Mouse (Mus musculus) intestine, postnatal 0 days (tissue): ENCODE data around the gene Kif3c. TPM values are rescaled to one million over a fixed set of nuclear protein-coding genes. Genes with fewer than 3 reads are reported as not detected.
"Not testable (repeated sequence)": the region's sequence is repeated elsewhere in the genome, so short reads cannot be mapped to it uniquely, and the experiment has no call there.

Experiments
- ATAC-seq: fragments of 200-750 bp; cut with Nextera tagmentation; 2 replicates; pipeline ENCODE4 v1.8.0; 2017; ENCODE audit warnings: mild to moderate bottlenecking, moderate TSS enrichment, moderate library complexity
- H3K27ac ChIP-seq: fragments of 300-500 bp; sonication (generic); 2 replicates; pipeline ENCODE4 v1.5.1; 2014; ENCODE audit warnings: mild to moderate bottlenecking, low read depth, low read length, moderate library complexity
- H3K27me3 ChIP-seq: fragments of 300-500 bp; sonication (generic); replicated peaks from 2 replicates; pipeline ENCODE4 v1.6.1; 2014; ENCODE audit warnings: low read length, mixed read lengths; ENCODE audit not compliant: control insufficient read depth, insufficient read depth
- H3K36me3 ChIP-seq: fragments of 300-500 bp; sonication (generic); 2 replicates; pipeline ENCODE4 v1.6.1; 2014; ENCODE audit warnings: mild to moderate bottlenecking, moderate library complexity; ENCODE audit not compliant: control insufficient read depth, insufficient read depth
- H3K4me1 ChIP-seq: fragments of 300-500 bp; sonication (generic); replicated peaks from 2 replicates; pipeline ENCODE4 v1.6.1; 2014; ENCODE audit warnings: antibody characterized with exemption, low read length, mixed read lengths; ENCODE audit not compliant: control insufficient read depth, insufficient read depth
- H3K4me2 ChIP-seq: fragments of 300-500 bp; sonication (generic); replicated peaks from 2 replicates; pipeline ENCODE4 v1.6.1; 2014; ENCODE audit warnings: low read depth, mild to moderate bottlenecking, moderate library complexity
- H3K4me3 ChIP-seq: fragments of 300-500 bp; sonication (generic); 2 replicates; pipeline ENCODE4 v1.5.1; 2014; ENCODE audit warnings: low read depth, low read length
- H3K9ac ChIP-seq: fragments of 300-500 bp; sonication (generic); 2 replicates; pipeline ENCODE4 v1.6.1; 2014; ENCODE audit warnings: mild to moderate bottlenecking, low read depth, low read length
- H3K9me3 ChIP-seq: fragments of 300-500 bp; sonication (generic); 2 replicates; pipeline ENCODE4 v1.6.1; 2016; ENCODE audit warnings: mixed run types; ENCODE audit not compliant: control insufficient read depth
- CTCF ChIP-seq: sonication (generic); IDR thresholded peaks from 2 replicates; pipeline ENCODE4 v1.5.1; 2016; ENCODE audit warnings: low read depth, mild to moderate bottlenecking, control low read depth, antibody characterized with exemption, moderate library complexity
- WGBS: fragments of 180-500 bp; shearing (Covaris S2); extraction: QIAGEN DNeasy Blood & Tissue Kit; methylation state at CpG from one replicate; pipeline ENCODE4 v1.1.7; 2014; 5-methylcytosine and 5-hydroxymethylcytosine counted together
- polyA plus RNA-seq: library from polyadenylated mRNA; unstranded; fragments of >200 nt; fragmentation: Nextera tagmentation; extraction: Ambion mirVana; gene quantifications from 2 replicates; pipeline ENCODE4 v1.2.1, GENCODE M21; 2015

Kif3c gene
- polyA plus RNA-seq, 1 experiment from 2014 or later = 2.4 TPM

- H3K9ac ChIP-seq = no peak overlapping the region
- no peaks in the 10 kb centered on the region for H3K9me3 ChIP-seq
- H3K4me3 ChIP-seq = no peak overlapping the region
- no peak overlapping the region for H3K27ac ChIP-seq
- H3K4me1 ChIP-seq = no peaks in the 10 kb centered on the region
- peaks cover 3% of the 10 kb centered on the region; the same call in 1 of the 2 replicates for H3K36me3 ChIP-seq
- no peak overlapping the region for H3K4me2 ChIP-seq
- ATAC-seq = no peak
- H3K27me3 ChIP-seq = no peaks in the 10 kb centered on the region
- WGBS = 84% methylated on average over 4 of the region's 4 CpGs
- TF ChIP-seq CTCF = no peak
Measured at GRCm38 (mm10) chr12:3393140-3393539, 28.2 kb downstream of the Kif3c start.

DNA sequence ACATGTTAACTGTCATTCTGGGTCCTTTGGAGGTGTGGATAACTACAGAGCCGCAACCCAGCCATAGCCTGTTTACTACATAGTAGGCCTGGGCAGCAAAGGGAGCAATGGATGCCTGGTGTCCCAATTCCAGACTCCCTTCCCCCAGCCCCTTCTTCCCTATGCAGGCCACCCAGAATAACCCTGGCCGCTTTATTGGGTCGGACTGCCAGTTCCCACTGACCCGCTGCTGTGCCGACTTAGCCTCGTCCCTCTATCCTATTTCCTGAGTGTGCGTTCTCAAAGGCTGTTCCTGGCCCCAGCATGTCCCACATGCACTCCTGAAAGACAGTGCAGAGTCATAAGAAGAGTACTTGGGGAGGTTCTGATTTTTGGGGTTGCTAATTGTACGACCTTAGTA, 32.0 kb downstream of the Kif3c start:
- TF ChIP-seq CTCF = no peak
- no peaks in the 10 kb centered on the region for H3K9me3 ChIP-seq
- no peaks in the 10 kb centered on the region for H3K27me3 ChIP-seq
- no peaks in the 10 kb centered on the region for H3K4me1 ChIP-seq
- no peak overlapping the region for H3K4me2 ChIP-seq
- H3K4me3 ChIP-seq = no peak overlapping the region
- no peak for ATAC-seq
- no peaks in the 10 kb centered on the region for H3K36me3 ChIP-seq
- 96% methylated on average over 8 of the region's 8 CpGs for WGBS
- no peak overlapping the region for H3K9ac ChIP-seq
- no peak overlapping the region for H3K27ac ChIP-seq

- 94% methylated on average over 3 of the region's 3 CpGs for WGBS
- H3K27ac ChIP-seq, H3K9me3 ChIP-seq, ATAC-seq, H3K4me2 ChIP-seq, H3K4me3 ChIP-seq, H3K4me1 ChIP-seq, H3K36me3 ChIP-seq, H3K9ac ChIP-seq, H3K27me3 ChIP-seq: not testable (repeated sequence)
Measured at GRCm38 (mm10) chr12:3405662-3406061, 40.7 kb downstream of the Kif3c start.

GRCm38 (mm10) chr12:3406585-3406984, 41.7 kb downstream of the Kif3c start:
- no peak for TF ChIP-seq CTCF
- H3K4me2 ChIP-seq = no peak overlapping the region
- H3K27me3 ChIP-seq = no peaks in the 10 kb centered on the region
- H3K4me3 ChIP-seq = no peak overlapping the region
- H3K9me3 ChIP-seq = no peaks in the 10 kb centered on the region
- no peak overlapping the region for H3K27ac ChIP-seq
- no peak overlapping the region for H3K9ac ChIP-seq
- peaks cover 4% of the 10 kb centered on the region; the same call in 1 of the 2 replicates for H3K36me3 ChIP-seq
- no peaks in the 10 kb centered on the region for H3K4me1 ChIP-seq
- 89% methylated on average over 6 of the region's 6 CpGs for WGBS
- no peak for ATAC-seq

- H3K9ac ChIP-seq = no peak overlapping the region
- no peak overlapping the region for H3K4me3 ChIP-seq
- H3K27me3 ChIP-seq = no peaks in the 10 kb centered on the region
- no peak overlapping the region for H3K27ac ChIP-seq
- no peak for TF ChIP-seq CTCF
- H3K9me3 ChIP-seq = no peaks in the 10 kb centered on the region
- no peak for ATAC-seq
- H3K4me2 ChIP-seq = no peak overlapping the region
- WGBS = 87% methylated on average over 4 of the region's 4 CpGs
- no peaks in the 10 kb centered on the region for H3K36me3 ChIP-seq
- no peaks in the 10 kb centered on the region for H3K4me1 ChIP-seq
Measured at GRCm38 (mm10) chr12:3414956-3415355, 50.0 kb downstream of the Kif3c start.

DNA sequence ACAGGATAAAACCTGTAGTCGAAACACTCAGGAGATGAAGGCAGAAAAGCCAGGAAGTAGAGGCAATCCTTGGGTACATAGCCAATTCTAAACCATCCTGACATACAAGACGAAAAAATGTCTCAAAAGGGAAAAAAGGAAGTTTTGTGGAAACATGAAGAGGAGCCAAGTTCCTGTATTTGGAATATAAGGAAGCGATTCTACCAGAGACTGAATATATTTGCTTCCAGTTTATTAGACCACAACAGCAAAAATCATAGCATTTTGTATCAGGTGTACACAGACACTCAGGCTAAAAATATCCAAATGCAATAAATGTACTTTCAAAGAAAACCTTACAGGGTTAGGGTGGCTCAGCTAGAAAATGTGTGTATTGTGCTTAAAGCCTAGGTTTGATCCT, 53.8 kb downstream of the Kif3c start:
- H3K4me1 ChIP-seq = no peaks in the 10 kb centered on the region
- ATAC-seq = no peak
- H3K27ac ChIP-seq = no peak overlapping the region
- no peaks in the 10 kb centered on the region for H3K36me3 ChIP-seq
- no peak overlapping the region for H3K9ac ChIP-seq
- H3K4me2 ChIP-seq = no peak overlapping the region
- 89% methylated on average over 3 of the region's 3 CpGs for WGBS
- no peak for TF ChIP-seq CTCF
- H3K4me3 ChIP-seq = no peak overlapping the region
- H3K27me3 ChIP-seq = no peaks in the 10 kb centered on the region
- no peaks in the 10 kb centered on the region for H3K9me3 ChIP-seq

- Histone ChIP-seq H3K4me1 (no peaks in the 10 kb centered on the region), H3K9ac (no peak overlapping the region), H3K9me3 (no peaks in the 10 kb centered on the region), H3K4me3 (no peak overlapping the region), H3K27ac (no peak overlapping the region), H3K27me3 (no peaks in the 10 kb centered on the region), H3K4me2 (no peak overlapping the region), H3K36me3 (no peaks in the 10 kb centered on the region)
- no peak for TF ChIP-seq CTCF
- ATAC-seq = no peak
- WGBS = 79% methylated on average over 2 of the region's 2 CpGs
Measured at GRCm38 (mm10) chr12:3420519-3420918, 55.6 kb downstream of the Kif3c start.
